Mouse (Mus musculus) CH12.LX (cell line): ENCODE results near the gene Bcr. TPM values are rescaled to one million over a fixed set of nuclear protein-coding genes. Genes with fewer than 3 reads are reported as not detected.

ENCODE experiments used
- DNase-seq: peaks from one replicate; pipeline ENCODE4 v3.0.0-alpha.2; 2013; ENCODE audit errors: extremely low read depth
- H3K27ac ChIP-seq: 2 replicates; pipeline ENCODE4 v1.5.1; 2012; ENCODE audit warnings: low read depth, mild to moderate bottlenecking, control low read depth, moderate library complexity; ENCODE audit not compliant: insufficient read depth
- H3K27me3 ChIP-seq: replicated peaks from 2 replicates; pipeline ENCODE3; 2012; ENCODE audit warnings: inconsistent platforms
- H3K36me3 ChIP-seq, 2 experiments: replicated peaks in 1 of 2; 2 replicates each; pipeline versions ENCODE3 to v1.6.1; 2012; ENCODE audit warnings: inconsistent platforms in 1 of 2, low read length in 1 of 2, mild to moderate bottlenecking in 1 of 2, mixed read lengths in 1 of 2, moderate library complexity in 1 of 2; ENCODE audit not compliant: control insufficient read depth in 1 of 2, insufficient read depth in 1 of 2
- H3K4me1 ChIP-seq, 2 experiments: 2 replicates each; pipeline ENCODE4 v1.6.1; 2012; ENCODE audit warnings: inconsistent platforms in 1 of 2, moderate library complexity in 1 of 2; ENCODE audit not compliant: insufficient read depth in 2 of 2, control insufficient read depth in 1 of 2
- H3K4me2 ChIP-seq: 2 replicates; pipeline ENCODE4 v1.6.1; 2012; ENCODE audit warnings: low read depth, mild to moderate bottlenecking, control low read depth; ENCODE audit not compliant: poor library complexity, insufficient read depth, severe bottlenecking
- H3K4me3 ChIP-seq, 3 experiments: fragments of 150-350 bp in 1 of 3; sonication (generic) in 1 of 3; replicated peaks in 1 of 3; 2 replicates each; pipeline versions ENCODE3 to v1.5.1; 2011 to 2012; ENCODE audit warnings: low read depth in 2 of 3, low read length in 2 of 3, mild to moderate bottlenecking in 2 of 3, moderate library complexity in 2 of 3, control low read depth in 1 of 3, improper control_type of control experiment in 1 of 3, inconsistent platforms in 1 of 3, mixed read lengths in 1 of 3; ENCODE audit not compliant: poor library complexity in 1 of 3
- H3K79me2 ChIP-seq: replicated peaks from 2 replicates; pipeline ENCODE4 v1.6.1; 2012; ENCODE audit warnings: mild to moderate bottlenecking, moderate library complexity; ENCODE audit not compliant: control insufficient read depth, poor library complexity, insufficient read depth, severe bottlenecking; ENCODE audit errors: extremely low read depth
- H3K9ac ChIP-seq: 2 replicates; pipeline ENCODE4 v1.6.1; 2012; ENCODE audit warnings: low read depth, mild to moderate bottlenecking, control low read depth, moderate library complexity; ENCODE audit not compliant: insufficient read depth
- H3K9me3 ChIP-seq: replicated peaks from 2 replicates; pipeline ENCODE3; 2012; ENCODE audit warnings: low read length, inconsistent platforms, mixed read lengths
- BHLHE40 ChIP-seq: IDR thresholded peaks from 2 replicates; pipeline ENCODE4 v1.6.1; 2011; ENCODE audit warnings: mild to moderate bottlenecking, low read depth, low read length, improper control_type of control experiment
- CHD1 ChIP-seq: IDR thresholded peaks from 2 replicates; pipeline ENCODE4 v1.6.1; 2012; ENCODE audit warnings: low read depth, low read length, improper control_type of control experiment, inconsistent platforms
- CHD2 ChIP-seq: IDR thresholded peaks from 2 replicates; pipeline ENCODE4 v1.6.1; 2011; ENCODE audit warnings: low read length, improper control_type of control experiment
- ELF1 ChIP-seq: IDR thresholded peaks from 2 replicates; pipeline ENCODE4 v1.6.1; 2014; ENCODE audit warnings: low read depth, mild to moderate bottlenecking, inconsistent platforms, low read length, improper control_type of control experiment
- EP300 ChIP-seq: IDR thresholded peaks from 2 replicates; pipeline ENCODE4 v1.6.1; 2011; ENCODE audit warnings: low read length, improper control_type of control experiment
- ETS1 ChIP-seq: conservative IDR thresholded peaks from 2 replicates; pipeline ENCODE4 v1.6.1; 2012; ENCODE audit warnings: low read depth, mild to moderate bottlenecking, inconsistent platforms, low read length, improper control_type of control experiment, moderate library complexity
- GABPA ChIP-seq: IDR thresholded peaks from 2 replicates; pipeline ENCODE4 v1.6.1; 2012; ENCODE audit warnings: low read depth, low read length, improper control_type of control experiment, inconsistent platforms; ENCODE audit not compliant: insufficient replicate concordance
- HCFC1 ChIP-seq: IDR thresholded peaks from 2 replicates; pipeline ENCODE4 v1.6.1; 2012; ENCODE audit warnings: low read depth, mild to moderate bottlenecking, inconsistent platforms, low read length, improper control_type of control experiment
- IRF4 ChIP-seq: IDR thresholded peaks from 2 replicates; pipeline ENCODE4 v1.6.1; 2014; ENCODE audit warnings: low read depth, mild to moderate bottlenecking, inconsistent platforms, low read length, improper control_type of control experiment
- JUN ChIP-seq: IDR thresholded peaks from 2 replicates; pipeline ENCODE4 v1.6.1; 2011; ENCODE audit warnings: low read depth, mild to moderate bottlenecking, low read length, improper control_type of control experiment, moderate library complexity; ENCODE audit not compliant: insufficient read depth
- JUND ChIP-seq: conservative IDR thresholded peaks from 2 replicates; pipeline ENCODE4 v1.6.1; 2011; ENCODE audit warnings: low read depth, low read length, improper control_type of control experiment
- KAT2A ChIP-seq: IDR thresholded peaks from 2 replicates; pipeline ENCODE4 v1.6.1; 2012; ENCODE audit warnings: low read length, improper control_type of control experiment, inconsistent platforms; ENCODE audit not compliant: insufficient replicate concordance
- MAFK ChIP-seq: IDR thresholded peaks from 2 replicates; pipeline ENCODE4 v1.6.1; 2011; ENCODE audit warnings: low read length, improper control_type of control experiment; ENCODE audit not compliant: insufficient replicate concordance
- MAX ChIP-seq: IDR thresholded peaks from 2 replicates; pipeline ENCODE4 v1.6.1; 2011; ENCODE audit warnings: low read length, improper control_type of control experiment
- MAZ ChIP-seq: IDR thresholded peaks from 2 replicates; pipeline ENCODE4 v1.6.1; 2012; ENCODE audit warnings: low read depth, mild to moderate bottlenecking, inconsistent platforms, low read length, improper control_type of control experiment, moderate library complexity
- MEF2A ChIP-seq: IDR thresholded peaks from 2 replicates; pipeline ENCODE4 v1.6.1; 2014; ENCODE audit warnings: low read depth, mild to moderate bottlenecking, inconsistent platforms, low read length, improper control_type of control experiment, borderline replicate concordance
- MXI1 ChIP-seq: IDR thresholded peaks from 2 replicates; pipeline ENCODE4 v1.6.1; 2011; ENCODE audit warnings: mild to moderate bottlenecking, low read depth, low read length, improper control_type of control experiment
- MYC ChIP-seq: IDR thresholded peaks from 2 replicates; pipeline ENCODE4 v1.6.1; 2011; ENCODE audit warnings: low read depth, mild to moderate bottlenecking, improper control_type of control experiment, low read length
- NELFE ChIP-seq: IDR thresholded peaks from 2 replicates; pipeline ENCODE4 v1.6.1; 2011; ENCODE audit warnings: low read depth, low read length, improper control_type of control experiment
- NRF1 ChIP-seq: IDR thresholded peaks from 2 replicates; pipeline ENCODE4 v1.6.1; 2014; ENCODE audit warnings: low read depth, mild to moderate bottlenecking, inconsistent platforms, low read length, improper control_type of control experiment, moderate library complexity
- PAX5 ChIP-seq: IDR thresholded peaks from 2 replicates; pipeline ENCODE4 v1.6.1; 2012; ENCODE audit warnings: low read length, inconsistent platforms, mixed read lengths
- POLR2A ChIP-seq: IDR thresholded peaks from 2 replicates; pipeline ENCODE4 v1.6.1; 2011; ENCODE audit warnings: low read depth, mild to moderate bottlenecking, improper control_type of control experiment, low read length
- RAD21 ChIP-seq: IDR thresholded peaks from 2 replicates; pipeline ENCODE4 v1.6.1; 2011; ENCODE audit warnings: low read depth, mild to moderate bottlenecking, low read length, improper control_type of control experiment, moderate library complexity
- RCOR1 ChIP-seq: conservative IDR thresholded peaks from 2 replicates; pipeline ENCODE4 v1.6.1; 2012; ENCODE audit warnings: low read depth, mild to moderate bottlenecking, inconsistent platforms, low read length, improper control_type of control experiment
- SIN3A ChIP-seq: IDR thresholded peaks from 2 replicates; pipeline ENCODE4 v1.6.1; 2012; ENCODE audit warnings: low read length, improper control_type of control experiment, inconsistent platforms
- SMC3 ChIP-seq: IDR thresholded peaks from 2 replicates; pipeline ENCODE4 v1.6.1; 2011; ENCODE audit warnings: low read depth, low read length, improper control_type of control experiment
- TCF12 ChIP-seq: IDR thresholded peaks from 2 replicates; pipeline ENCODE4 v1.6.1; 2014; ENCODE audit warnings: low read depth, mild to moderate bottlenecking, inconsistent platforms, low read length, improper control_type of control experiment
- UBTF ChIP-seq: IDR thresholded peaks from 2 replicates; pipeline ENCODE4 v1.6.1; 2012; ENCODE audit warnings: low read depth, mild to moderate bottlenecking, inconsistent platforms, low read length, improper control_type of control experiment, moderate library complexity
- USF1 ChIP-seq: IDR thresholded peaks from 2 replicates; pipeline ENCODE4 v1.6.1; 2014; ENCODE audit warnings: low read depth, mild to moderate bottlenecking, inconsistent platforms, low read length, improper control_type of control experiment
- USF2 ChIP-seq: conservative IDR thresholded peaks from 2 replicates; pipeline ENCODE4 v1.6.1; 2011; ENCODE audit warnings: low read depth, low read length, improper control_type of control experiment
- ZC3H11A ChIP-seq: IDR thresholded peaks from 2 replicates; pipeline ENCODE4 v1.6.1; 2012; ENCODE audit warnings: low read depth, mild to moderate bottlenecking, inconsistent platforms, low read length, improper control_type of control experiment
- ZKSCAN1 ChIP-seq: IDR thresholded peaks from 2 replicates; pipeline ENCODE4 v1.6.1; 2012; ENCODE audit warnings: low read depth, inconsistent platforms, low read length, improper control_type of control experiment, borderline replicate concordance
- ZMIZ1 ChIP-seq: IDR thresholded peaks from 2 replicates; pipeline ENCODE4 v1.6.1; 2012; ENCODE audit warnings: low read depth, mild to moderate bottlenecking, inconsistent platforms, low read length, improper control_type of control experiment
- ZNF384 ChIP-seq: IDR thresholded peaks from 2 replicates; pipeline ENCODE4 v1.6.1; 2012; ENCODE audit warnings: low read depth, low read length, improper control_type of control experiment, inconsistent platforms
- dilution Hi-C: fragments of 300-500 bp; cut with MboI; formaldehyde crosslinking; loops from 2 replicates; pipeline ENCODE4 v1.14.3; 2020; ENCODE audit warnings: low sequenced_read_pairs; ENCODE audit not compliant: extremely low pct_unique_long_range_greater_than_20kb, extremely low pct_ligation_motif_present
- in situ Hi-C: fragments of 300-500 bp; cut with MboI; formaldehyde crosslinking; loops from 3 replicates; pipeline ENCODE4 v1.14.3; 2019; ENCODE audit warnings: low sequenced_read_pairs, low pct_ligation_motif_present, low pct_unique_long_range_greater_than_20kb, mixed read lengths
- polyA plus RNA-seq: library from polyadenylated mRNA; unstranded; fragments of >175 nt; gene quantifications from 2 replicates; pipeline ENCODE4 v1.2.1, GENCODE M21; 2012; ENCODE audit warnings: low read depth; ENCODE audit not compliant: insufficient read length
- total RNA-seq, 2 experiments: library from RNA; depleted of rRNA; stranded (reverse); fragments of 300-350 nt in 1 of 2; fragments of >200 nt in 1 of 2; gene quantifications; 2 replicates each; pipeline ENCODE4 v1.2.3; 2012 to 2014

The Bcr gene
- total and polyA plus RNA-seq, 3 experiments, result 4.0 to 22.1 (median 20.0) TPM

GRCm38 (mm10) chr10:75119396-75119795, 59.0 kb downstream of the Bcr start:
- peak; percentile 94 for DNase-seq
- in situ Hi-C loops (no loop called here), dilution Hi-C loops (no loop called here)
- TF ChIP-seq UBTF (no peak), MXI1 (peak; percentile 44; the same call in 1 of the 2 replicates), GABPA (no peak), MYC (peak; percentile 77; the same call in 1 of the 2 replicates), MEF2A (peak; percentile 90), EP300 (peak; percentile 98), NRF1 (peak; percentile 49; the same call in 1 of the 2 replicates), MAFK (peak; percentile 72), TCF12 (peak; percentile 99), ZMIZ1 (no peak), JUND (peak; percentile 80), ZNF384 (no peak), SIN3A (peak; percentile 81), USF1 (peak; percentile 80), POLR2A (no peak), KAT2A (0 out of 2 replicates have a peak, but pooled peaks have one; percentile 36), USF2 (peak; percentile 74), CHD1 (no peak; the same call in 1 of the 2 replicates), CHD2 (peak; percentile 71), ZKSCAN1 (no peak), SMC3 (0 out of 2 replicates have a peak, but pooled peaks have one; percentile 16), ETS1 (peak; percentile 97), ZC3H11A (0 out of 2 replicates have a peak, but pooled peaks have one; percentile 1), JUN (peak; percentile 77), HCFC1 (peak; percentile 35; the same call in 1 of the 2 replicates), IRF4 (peak; percentile 97), PAX5 (no peak), ELF1 (peak; percentile 69), MAZ (peak; percentile 91), RAD21 (peak; percentile 4), MAX (peak; percentile 93), RCOR1 (peak; percentile 89), BHLHE40 (peak; percentile 93), NELFE (no peak)
- H3K27ac ChIP-seq, result peak overlapping the region; percentile 81
- H3K4me3 ChIP-seq, result no peak overlapping the region
- H3K9me3 ChIP-seq, result no peaks in the 10 kb centered on the region
- peaks cover 0 to 28% of the 10 kb centered on the region in 2 experiments for H3K36me3 ChIP-seq
- H3K79me2 ChIP-seq, result no peaks in the 10 kb centered on the region
- peaks cover 49 to 99% of the 10 kb centered on the region in 2 experiments for H3K4me1 ChIP-seq
- peak overlapping the region; percentile 53 for H3K4me2 ChIP-seq
- H3K9ac ChIP-seq, result peak overlapping the region; percentile 31; the same call in 1 of the 2 replicates
- no peaks in the 10 kb centered on the region for H3K27me3 ChIP-seq
